Mouse (Mus musculus): Measurements from ENCODE around the gene Dido1.

DNA sequence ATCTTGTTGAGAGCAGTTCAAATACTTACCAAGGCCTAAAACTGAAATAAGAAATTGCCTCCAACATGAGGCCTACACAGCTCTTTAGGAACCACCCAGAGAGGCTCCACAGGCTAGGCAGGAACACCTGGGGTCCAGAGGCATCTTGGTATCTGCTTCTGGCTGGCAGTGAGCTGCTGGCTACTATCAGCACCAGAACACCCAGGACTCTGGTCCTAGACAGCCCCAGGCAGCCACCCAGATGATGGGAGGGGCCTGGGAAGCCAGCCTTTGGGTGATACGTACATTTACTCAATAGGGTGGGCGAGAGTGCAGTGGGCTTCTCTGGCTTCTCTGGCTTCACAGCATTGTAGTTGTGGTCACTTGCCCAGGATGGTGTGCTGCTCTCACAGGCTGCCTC lies 26.3 kb downstream of the Dido1 start:
- TF ChIP-seq POLR2A (IDR thresholded peaks at IDR 0.05; ENCODE audit: insufficient read depth, low read depth, low read length) (no peak), CTCF (IDR thresholded peaks at IDR 0.05; ENCODE audit: insufficient read depth, low read depth, low read length) (no peak)
